Mouse (Mus musculus) adrenal gland, postnatal 10 days (tissue): Measurements from ENCODE around the gene Dnajc28. TPM values are rescaled to one million over a fixed set of nuclear protein-coding genes. Genes with fewer than 3 reads are reported as not detected.
A peak's percentile ranks its signal among the peaks of the same experiment; 100 is the strongest.

Experiments
- DNase-seq: peaks from one replicate; pipeline ENCODE4 v3.0.0; 2021; ENCODE audit warnings: mixed read lengths
- total RNA-seq, 2 experiments: library from RNA; stranded (reverse); gene quantifications; 2 replicates each; pipeline ENCODE4 v1.2.3; 2021

Dnajc28 gene
- total RNA-seq, 2 experiments from 2014 or later, result 10.9 to 15.4 TPM

- peak; percentile 84 for DNase-seq
Observed at GRCm38 (mm10) chr16:91632439-91632838, 13.6 kb upstream of the Dnajc28 start.

GRCm38 (mm10) chr16:91630584-91630983 is 11.8 kb upstream of the Dnajc28 start:
- no peak for DNase-seq

DNA sequence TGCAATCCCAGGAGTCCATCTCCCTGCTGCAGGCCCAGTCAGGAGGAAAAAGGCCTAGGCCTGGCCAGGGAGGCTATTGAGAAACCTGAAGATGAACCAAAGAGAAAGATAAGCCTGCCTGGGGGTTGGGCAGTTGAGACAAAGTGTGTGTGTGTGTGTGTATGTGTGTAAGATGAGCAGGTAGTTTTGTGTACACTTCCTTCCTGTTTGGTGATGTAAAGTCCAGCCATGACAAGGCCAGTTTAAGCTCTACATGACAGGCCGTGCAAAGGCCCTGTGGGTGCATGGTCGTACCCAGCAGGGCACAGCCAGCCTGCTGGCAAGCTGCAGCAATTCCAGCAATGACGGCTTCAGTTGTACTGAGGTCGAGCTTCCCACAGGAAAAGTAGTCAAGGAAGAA is 10.9 kb upstream of the Dnajc28 start:
- DNase-seq, result no peak

DNA sequence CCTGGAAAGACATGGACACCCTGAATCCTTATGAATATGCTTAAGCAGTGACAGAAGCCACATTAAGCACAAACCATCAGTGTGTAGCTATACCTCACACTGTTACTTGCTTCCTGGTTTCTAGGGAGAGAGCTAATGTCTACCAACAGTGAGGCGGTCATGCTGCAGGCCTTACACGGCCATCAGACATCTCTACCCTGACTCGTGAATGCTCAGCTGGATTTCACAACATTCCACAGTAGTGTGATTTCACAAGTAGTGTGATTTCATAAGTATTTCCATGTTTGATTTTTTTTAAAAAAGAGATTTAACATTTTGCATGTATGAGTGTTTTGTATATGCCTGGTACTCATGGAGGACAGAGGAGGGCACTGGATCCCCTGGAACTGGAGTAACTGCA is 9.8 kb upstream of the Dnajc28 start:
- DNase-seq, result no peak

- DNase-seq, result no peak
Observed at GRCm38 (mm10) chr16:91627831-91628230, 9.0 kb upstream of the Dnajc28 start.

DNA sequence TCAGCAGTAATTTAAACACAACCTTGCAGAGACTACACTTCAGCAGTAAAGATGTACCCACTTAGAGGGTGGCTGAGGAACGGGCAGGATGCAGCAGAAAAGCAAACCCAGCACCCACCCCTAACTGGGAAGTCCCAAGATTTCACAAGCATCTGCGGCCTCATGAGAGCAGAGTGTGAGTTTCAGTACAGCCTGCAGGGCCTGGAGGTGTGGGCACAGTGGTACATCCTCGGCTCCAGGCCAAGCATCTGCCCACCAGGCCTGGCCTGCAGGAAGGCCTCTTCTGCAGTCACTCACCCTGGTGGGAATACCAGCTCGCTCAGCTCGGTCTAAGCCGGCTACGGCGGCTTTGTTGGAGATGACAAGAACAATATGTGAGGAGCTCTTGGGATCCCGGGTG is 4.2 kb upstream of the Dnajc28 start:
- no peak for DNase-seq

GRCm38 (mm10) chr16:91620991-91621390 is 2.2 kb upstream of the Dnajc28 start:
- no peak for DNase-seq

GRCm38 (mm10) chr16:91620185-91620584 is 1.4 kb upstream of the Dnajc28 start:
- DNase-seq, result no peak

DNA sequence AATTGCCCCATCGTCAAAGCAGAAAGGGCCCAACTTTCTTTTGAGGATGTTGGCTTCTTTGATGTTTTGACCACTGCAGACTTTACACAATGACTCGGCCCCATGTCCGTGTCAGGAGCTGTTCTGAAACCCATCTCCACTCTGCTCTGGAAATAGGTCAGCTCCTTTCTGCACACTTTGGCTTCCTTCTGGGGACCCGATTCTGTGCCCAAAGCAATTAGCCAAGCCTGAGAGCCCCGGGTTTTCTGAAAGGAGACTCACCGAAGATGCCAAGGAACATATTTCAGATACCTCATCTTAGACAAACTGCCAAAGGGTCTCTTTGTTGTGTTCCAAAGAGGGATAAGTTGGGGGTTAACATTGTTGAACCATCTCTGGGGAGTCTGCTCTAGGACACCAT is 4.3 kb downstream of the Dnajc28 start:
- DNase-seq, result no peak

GRCm38 (mm10) chr16:91612525-91612924 is 6.3 kb downstream of the Dnajc28 start:
- DNase-seq, result no peak

GRCm38 (mm10) chr16:91611248-91611647 is 7.6 kb downstream of the Dnajc28 start:
- DNase-seq, result peak; percentile 45

GRCm38 (mm10) chr16:91609501-91610245 is 9.2 kb downstream of the Dnajc28 start:
- peak; percentile 78 for DNase-seq

- DNase-seq, result no peak
Observed at GRCm38 (mm10) chr16:91606958-91607357, 11.9 kb downstream of the Dnajc28 start.

- no peak for DNase-seq
Observed at GRCm38 (mm10) chr16:91605156-91605555, 13.7 kb downstream of the Dnajc28 start.

GRCm38 (mm10) chr16:91601693-91602092 is 17.1 kb downstream of the Dnajc28 start:
- no peak for DNase-seq

DNA sequence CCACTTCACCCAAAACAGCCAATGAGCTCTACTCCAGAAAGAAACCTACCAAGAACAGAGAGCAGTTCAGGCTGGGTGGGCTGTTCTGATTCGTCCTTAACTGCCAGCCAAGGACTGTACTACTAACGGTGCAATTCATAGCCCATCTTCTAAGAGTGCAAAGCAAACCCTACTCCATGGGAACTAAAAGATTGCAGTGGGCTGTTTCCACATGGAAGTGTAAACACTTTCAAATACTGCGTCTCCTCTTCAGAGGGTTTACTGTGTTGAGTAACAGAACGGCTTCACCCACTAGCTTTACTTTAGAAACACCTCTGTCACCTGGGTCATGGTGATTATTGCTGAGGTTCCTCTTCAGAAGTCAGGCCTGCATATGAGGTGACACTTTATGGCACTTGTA is 17.7 kb downstream of the Dnajc28 start:
- no peak for DNase-seq

DNA sequence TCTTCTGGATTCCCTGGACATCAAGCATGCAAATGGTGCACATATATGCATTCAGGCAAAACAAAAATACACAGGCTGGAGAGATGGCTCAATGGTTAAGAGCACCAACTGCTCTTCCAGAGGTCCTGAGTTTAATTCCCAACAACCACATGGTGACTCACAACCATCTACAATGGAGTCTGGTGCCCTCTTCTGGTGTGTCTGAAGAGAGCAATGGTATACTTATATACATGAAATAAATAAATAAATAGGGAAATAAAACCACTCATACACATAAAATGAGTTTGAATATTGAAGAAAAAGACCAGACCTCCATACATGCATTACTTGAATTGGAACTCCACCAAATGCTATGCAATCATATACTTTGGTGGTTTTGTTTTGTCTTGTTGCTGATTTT is 19.6 kb downstream of the Dnajc28 start:
- no peak for DNase-seq

DNA sequence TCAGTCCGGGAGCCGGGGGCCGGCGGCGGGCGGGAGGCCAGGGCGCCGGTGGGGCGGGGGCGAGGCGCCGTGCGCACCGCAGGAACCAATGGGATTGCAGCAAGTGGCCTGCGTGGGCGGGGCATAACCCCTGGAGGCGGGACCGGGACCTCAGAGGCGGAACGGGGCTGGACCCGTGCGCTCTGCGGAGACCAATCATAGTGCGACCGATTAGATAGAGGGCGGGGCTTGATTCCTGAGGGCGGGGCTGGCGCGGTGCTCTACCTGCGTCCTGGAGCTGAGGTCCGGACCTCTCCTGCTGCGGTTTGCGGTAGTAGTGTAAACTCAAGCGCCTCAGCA is 21.2 kb downstream of the Dnajc28 start, which contains the start of gene Tmem50b:
TSS of gene Tmem50b (minus strand) at position 129 of the 339 bp plus-strand sequence.
- DNase-seq, result peak; percentile 100

GRCm38 (mm10) chr16:91596779-91597671 is 21.8 kb downstream of the Dnajc28 start:
- no peak for DNase-seq

DNA sequence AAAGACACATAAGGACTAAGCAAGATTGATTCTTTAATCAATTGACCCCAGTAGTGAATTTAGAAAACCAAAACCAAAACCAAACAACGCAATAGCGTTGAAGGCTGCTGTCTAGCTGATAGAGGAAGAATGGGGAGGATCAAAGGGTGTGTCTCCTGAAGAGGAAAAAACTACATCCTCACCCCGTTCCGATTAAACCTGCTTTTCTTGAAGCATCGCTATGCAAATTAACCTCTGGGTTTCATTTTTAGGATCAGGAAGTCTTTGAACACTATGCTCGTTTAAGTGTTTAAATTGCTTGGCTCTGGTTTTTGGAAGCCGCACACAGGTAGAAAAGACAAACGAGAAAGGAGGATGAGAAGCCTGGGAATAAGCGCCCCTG is 22.4 kb downstream of the Dnajc28 start:
- DNase-seq, result no peak

GRCm38 (mm10) chr16:91595076-91595475 is 23.8 kb downstream of the Dnajc28 start:
- peak; percentile 51 for DNase-seq

GRCm38 (mm10) chr16:91593262-91593661 is 25.6 kb downstream of the Dnajc28 start:
- DNase-seq, result no peak

GRCm38 (mm10) chr16:91592162-91592561 is 26.7 kb downstream of the Dnajc28 start:
- no peak for DNase-seq

DNA sequence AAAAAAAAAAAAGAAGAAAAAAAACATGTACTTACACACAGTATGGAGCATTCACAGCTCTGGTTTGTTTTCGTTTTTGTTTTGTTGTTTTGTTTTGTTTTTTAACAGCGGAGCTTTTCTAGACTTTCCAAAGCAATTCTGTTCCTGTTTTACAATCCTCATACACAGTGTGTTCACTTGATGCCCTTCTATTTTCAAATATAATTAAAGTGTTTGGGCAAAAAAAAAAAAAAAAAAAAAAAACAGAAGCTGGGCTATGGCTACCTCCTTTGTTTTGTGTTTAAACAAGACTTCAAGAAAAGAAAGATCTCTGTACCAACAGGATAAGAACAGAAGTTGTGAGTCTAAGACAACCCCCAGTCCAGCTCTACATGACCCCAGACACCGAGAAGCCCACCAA is 30.1 kb downstream of the Dnajc28 start:
- DNase-seq, result no peak
